Mouse (Mus musculus): ENCODE results near the gene Cma1. TPM values are rescaled to one million over a fixed set of nuclear protein-coding genes. Genes with fewer than 3 reads are reported as not detected.
A peak's percentile ranks its signal among the peaks of the same experiment; 100 is the strongest.
"Not testable (repeated sequence)": the region's sequence is repeated elsewhere in the genome, so short reads cannot be mapped to it uniquely, and the experiment has no call there.

Gene Cma1
- total RNA-seq (2017): 136 to 337 TPM (median 173 TPM) in 3 replicates

GRCm38 (mm10) chr14:55944575-55944974, at the start of gene Cma1:
TSS of gene Cma1 (minus strand) at chr14:55944675.
- no peak for ATAC-seq (replicated peaks; ENCODE audit: insufficient number of reproducible peaks, low FRiP score, low TSS enrichment, poor library complexity, severe bottlenecking)

GRCm38 (mm10) chr14:55987464-55987863, 43.0 kb upstream of the Cma1 start:
- ATAC-seq (replicated peaks; ENCODE audit: insufficient number of reproducible peaks, low FRiP score, low TSS enrichment, poor library complexity, severe bottlenecking): not testable (repeated sequence)

GRCm38 (mm10) chr14:55963900-55964299, 19.4 kb upstream of the Cma1 start:
- ATAC-seq (replicated peaks; ENCODE audit: insufficient number of reproducible peaks, low FRiP score, low TSS enrichment, poor library complexity, severe bottlenecking): not testable (repeated sequence)

- ATAC-seq (replicated peaks; ENCODE audit: insufficient number of reproducible peaks, low FRiP score, low TSS enrichment, poor library complexity, severe bottlenecking): no peak
Measured at GRCm38 (mm10) chr14:55963263-55963662, 18.8 kb upstream of the Cma1 start.

GRCm38 (mm10) chr14:55950346-55951030, 6.0 kb upstream of the Cma1 start, which contains the start of gene Cma2:
TSS of gene Cma2 (plus strand) at chr14:55950980.
- ATAC-seq (replicated peaks; ENCODE audit: insufficient number of reproducible peaks, low FRiP score, low TSS enrichment, poor library complexity, severe bottlenecking): no peak

GRCm38 (mm10) chr14:55946269-55946969, 1.9 kb upstream of the Cma1 start:
- peak; percentile 36 for ATAC-seq (replicated peaks; ENCODE audit: insufficient number of reproducible peaks, low FRiP score, low TSS enrichment, poor library complexity, severe bottlenecking)

- no peak for ATAC-seq (replicated peaks; ENCODE audit: insufficient number of reproducible peaks, low FRiP score, low TSS enrichment, poor library complexity, severe bottlenecking)
Measured at GRCm38 (mm10) chr14:55943601-55944000, 874 bp downstream of the Cma1 start.

- no peak for ATAC-seq (replicated peaks; ENCODE audit: insufficient number of reproducible peaks, low FRiP score, low TSS enrichment, poor library complexity, severe bottlenecking)
Measured at GRCm38 (mm10) chr14:55940070-55940800, 4.2 kb downstream of the Cma1 start.

GRCm38 (mm10) chr14:55933586-55933985, 10.9 kb downstream of the Cma1 start:
- no peak for ATAC-seq (replicated peaks; ENCODE audit: insufficient number of reproducible peaks, low FRiP score, low TSS enrichment, poor library complexity, severe bottlenecking)

- no peak for ATAC-seq (replicated peaks; ENCODE audit: insufficient number of reproducible peaks, low FRiP score, low TSS enrichment, poor library complexity, severe bottlenecking)
Measured at GRCm38 (mm10) chr14:55929263-55929997, 15.0 kb downstream of the Cma1 start.

- no peak for ATAC-seq (replicated peaks; ENCODE audit: insufficient number of reproducible peaks, low FRiP score, low TSS enrichment, poor library complexity, severe bottlenecking)
Measured at GRCm38 (mm10) chr14:55926847-55927246, 17.6 kb downstream of the Cma1 start.

- ATAC-seq (replicated peaks; ENCODE audit: insufficient number of reproducible peaks, low FRiP score, low TSS enrichment, poor library complexity, severe bottlenecking): no peak
Measured at GRCm38 (mm10) chr14:55922475-55923232, 21.8 kb downstream of the Cma1 start.

GRCm38 (mm10) chr14:55918240-55919082, 26.0 kb downstream of the Cma1 start:
- peak; percentile 89 for ATAC-seq (replicated peaks; ENCODE audit: insufficient number of reproducible peaks, low FRiP score, low TSS enrichment, poor library complexity, severe bottlenecking)

GRCm38 (mm10) chr14:55913406-55913805, 31.1 kb downstream of the Cma1 start:
- ATAC-seq (replicated peaks; ENCODE audit: insufficient number of reproducible peaks, low FRiP score, low TSS enrichment, poor library complexity, severe bottlenecking): no peak

- no peak for ATAC-seq (replicated peaks; ENCODE audit: insufficient number of reproducible peaks, low FRiP score, low TSS enrichment, poor library complexity, severe bottlenecking)
Measured at GRCm38 (mm10) chr14:55905518-55905917, 39.0 kb downstream of the Cma1 start.

GRCm38 (mm10) chr14:55900414-55900755, 44.1 kb downstream of the Cma1 start:
- no peak for ATAC-seq (replicated peaks; ENCODE audit: insufficient number of reproducible peaks, low FRiP score, low TSS enrichment, poor library complexity, severe bottlenecking)

- ATAC-seq (replicated peaks; ENCODE audit: insufficient number of reproducible peaks, low FRiP score, low TSS enrichment, poor library complexity, severe bottlenecking): peak; percentile 79
Measured at GRCm38 (mm10) chr14:55899701-55900413, 44.6 kb downstream of the Cma1 start, which contains the start of gene Sdr39u1. TSS of gene Sdr39u1 (minus strand) at chr14:55900293.
